Mouse (Mus musculus) neural tube, embryonic 15.5 days (tissue): ENCODE measurements around the gene Grsf1. TPM values are rescaled to one million over a fixed set of nuclear protein-coding genes. Genes with fewer than 3 reads are reported as not detected.

ENCODE experiments used
- ATAC-seq: fragments of 200-750 bp; cut with Nextera tagmentation; 2 replicates; pipeline ENCODE4 v1.8.0; 2017; ENCODE audit warnings: mild to moderate bottlenecking, moderate TSS enrichment, moderate library complexity; ENCODE audit not compliant: low FRiP score
- H3K27ac ChIP-seq: fragments of 300-500 bp; sonication (generic); replicated peaks from 2 replicates; pipeline ENCODE4 v1.5.1; 2015; ENCODE audit warnings: mild to moderate bottlenecking, inconsistent platforms
- H3K27me3 ChIP-seq: fragments of 300-500 bp; sonication (generic); replicated peaks from 2 replicates; pipeline ENCODE4 v1.6.1; 2015; ENCODE audit warnings: inconsistent platforms
- H3K36me3 ChIP-seq: fragments of 300-500 bp; sonication (generic); 2 replicates; pipeline ENCODE4 v1.6.1; 2015; ENCODE audit warnings: inconsistent platforms
- H3K4me1 ChIP-seq: fragments of 300-500 bp; sonication (generic); 2 replicates; pipeline ENCODE4 v1.6.1; 2015; ENCODE audit warnings: inconsistent platforms
- H3K4me2 ChIP-seq: fragments of 300-500 bp; sonication (generic); 2 replicates; pipeline ENCODE4 v1.6.1; 2015; ENCODE audit warnings: inconsistent platforms, mild to moderate bottlenecking, moderate library complexity
- H3K4me3 ChIP-seq: fragments of 300-500 bp; sonication (generic); replicated peaks from 2 replicates; pipeline ENCODE4 v1.5.1; 2015; ENCODE audit warnings: mild to moderate bottlenecking, inconsistent platforms
- H3K9ac ChIP-seq: fragments of 300-500 bp; sonication (generic); replicated peaks from 2 replicates; pipeline ENCODE4 v1.6.1; 2015; ENCODE audit warnings: mild to moderate bottlenecking, inconsistent platforms
- H3K9me3 ChIP-seq: fragments of 300-500 bp; sonication (generic); replicated peaks from 2 replicates; pipeline ENCODE4 v1.6.1; 2016; ENCODE audit warnings: inconsistent platforms
- WGBS: fragments of 180-500 bp; shearing (Covaris S2); methylation state at CpG from one replicate; pipeline ENCODE4 v1.1.7; 2015; ENCODE audit warnings: mixed read lengths; 5-methylcytosine and 5-hydroxymethylcytosine counted together
- polyA plus RNA-seq: library from polyadenylated mRNA; unstranded; fragments of >200 nt; fragmentation: Nextera tagmentation; extraction: Ambion mirVana; gene quantifications from 2 replicates; pipeline ENCODE4 v1.2.1, GENCODE M21; 2015

The Grsf1 gene
- polyA plus RNA-seq, 1 experiment from 2014 or later: 53.4 TPM

GRCm38 (mm10) chr5:88645405-88645804 is 30.6 kb downstream of the Grsf1 start:
- peaks cover 83% of the 10 kb centered on the region for H3K36me3 ChIP-seq
- no peaks in the 10 kb centered on the region for H3K27me3 ChIP-seq
- WGBS: 72% methylated on average over 5 of the region's 5 CpGs
- no peak overlapping the region for H3K27ac ChIP-seq
- no peak overlapping the region for H3K9ac ChIP-seq
- ATAC-seq: no peak
- H3K4me1 ChIP-seq: no peaks in the 10 kb centered on the region
- no peak overlapping the region for H3K4me3 ChIP-seq
- no peaks in the 10 kb centered on the region for H3K9me3 ChIP-seq
- no peak overlapping the region for H3K4me2 ChIP-seq

- no peak overlapping the region for H3K9ac ChIP-seq
- WGBS: 92% methylated on average over 2 of the region's 2 CpGs
- no peak overlapping the region for H3K4me2 ChIP-seq
- H3K4me3 ChIP-seq: no peak overlapping the region
- no peak overlapping the region for H3K27ac ChIP-seq
- ATAC-seq: no peak
- no peaks in the 10 kb centered on the region for H3K9me3 ChIP-seq
- H3K4me1 ChIP-seq: no peaks in the 10 kb centered on the region
- H3K27me3 ChIP-seq: no peaks in the 10 kb centered on the region
- peaks cover 78% of the 10 kb centered on the region for H3K36me3 ChIP-seq
Measured at GRCm38 (mm10) chr5:88644901-88645300, 31.1 kb downstream of the Grsf1 start.

GRCm38 (mm10) chr5:88643491-88643890 is 32.5 kb downstream of the Grsf1 start:
- H3K9me3 ChIP-seq: no peaks in the 10 kb centered on the region
- H3K36me3 ChIP-seq: peaks cover 76% of the 10 kb centered on the region
- H3K27me3 ChIP-seq: no peaks in the 10 kb centered on the region
- WGBS: 91% methylated on average over 9 of the region's 9 CpGs
- H3K27ac ChIP-seq: no peak overlapping the region
- ATAC-seq: no peak
- H3K4me3 ChIP-seq: no peak overlapping the region
- H3K4me2 ChIP-seq: no peak overlapping the region
- H3K9ac ChIP-seq: no peak overlapping the region
- H3K4me1 ChIP-seq: no peaks in the 10 kb centered on the region

GRCm38 (mm10) chr5:88642786-88643185 is 33.2 kb downstream of the Grsf1 start:
- Histone ChIP-seq H3K4me3 (no peak overlapping the region), H3K27ac (no peak overlapping the region), H3K36me3 (peaks cover 73% of the 10 kb centered on the region), H3K4me2 (no peak overlapping the region), H3K9me3 (no peaks in the 10 kb centered on the region), H3K9ac (no peak overlapping the region), H3K27me3 (no peaks in the 10 kb centered on the region), H3K4me1 (no peaks in the 10 kb centered on the region)
- no peak for ATAC-seq
- 85% methylated on average over 9 of the region's 9 CpGs for WGBS

- H3K36me3 ChIP-seq: peaks cover 70% of the 10 kb centered on the region
- WGBS: 89% methylated on average over 5 of the region's 5 CpGs
- H3K4me2 ChIP-seq: no peak overlapping the region
- no peak for ATAC-seq
- H3K27ac ChIP-seq: no peak overlapping the region
- no peak overlapping the region for H3K9ac ChIP-seq
- H3K4me1 ChIP-seq: no peaks in the 10 kb centered on the region
- no peaks in the 10 kb centered on the region for H3K27me3 ChIP-seq
- no peak overlapping the region for H3K4me3 ChIP-seq
- no peaks in the 10 kb centered on the region for H3K9me3 ChIP-seq
Measured at GRCm38 (mm10) chr5:88634076-88634475, 41.9 kb downstream of the Grsf1 start.

GRCm38 (mm10) chr5:88632463-88632862 is 43.5 kb downstream of the Grsf1 start:
- Histone ChIP-seq H3K4me1 (no peaks in the 10 kb centered on the region), H3K4me2 (no peak overlapping the region), H3K27me3 (no peaks in the 10 kb centered on the region), H3K27ac (no peak overlapping the region), H3K9me3 (no peaks in the 10 kb centered on the region), H3K4me3 (no peak overlapping the region), H3K9ac (no peak overlapping the region), H3K36me3 (peaks cover 73% of the 10 kb centered on the region)
- no peak for ATAC-seq
- 95% methylated on average over 9 of the region's 9 CpGs for WGBS

- 92% methylated on average over 5 of the region's 5 CpGs for WGBS
- ATAC-seq: no peak
Measured at GRCm38 (mm10) chr5:88631545-88631944, 44.4 kb downstream of the Grsf1 start.

GRCm38 (mm10) chr5:88630883-88631282 is 45.1 kb downstream of the Grsf1 start:
- H3K9me3 ChIP-seq: no peaks in the 10 kb centered on the region
- H3K9ac ChIP-seq: no peak overlapping the region
- H3K27me3 ChIP-seq: no peaks in the 10 kb centered on the region
- peaks cover 74% of the 10 kb centered on the region for H3K36me3 ChIP-seq
- H3K4me2 ChIP-seq: no peak overlapping the region
- no peaks in the 10 kb centered on the region for H3K4me1 ChIP-seq
- 77% methylated on average over 3 of the region's 3 CpGs for WGBS
- ATAC-seq: no peak
- H3K4me3 ChIP-seq: no peak overlapping the region
- H3K27ac ChIP-seq: no peak overlapping the region

More at GRCm38 (mm10) chr5:88631545-88631944, 44.4 kb downstream of the Grsf1 start:
- no peaks in the 10 kb centered on the region for H3K9me3 ChIP-seq
- no peak overlapping the region for H3K9ac ChIP-seq
- H3K36me3 ChIP-seq: peaks cover 69% of the 10 kb centered on the region
- H3K27ac ChIP-seq: no peak overlapping the region
- no peaks in the 10 kb centered on the region for H3K27me3 ChIP-seq
- no peaks in the 10 kb centered on the region for H3K4me1 ChIP-seq
- no peak overlapping the region for H3K4me3 ChIP-seq
- no peak overlapping the region for H3K4me2 ChIP-seq

GRCm38 (mm10) chr5:88629987-88630386 is 46.0 kb downstream of the Grsf1 start:
- ATAC-seq: no peak
- Histone ChIP-seq H3K9me3 (no peaks in the 10 kb centered on the region), H3K4me2 (no peak overlapping the region), H3K9ac (no peak overlapping the region), H3K27ac (no peak overlapping the region), H3K4me1 (no peaks in the 10 kb centered on the region), H3K4me3 (no peak overlapping the region), H3K36me3 (peaks cover 67% of the 10 kb centered on the region), H3K27me3 (no peaks in the 10 kb centered on the region)
- 88% methylated on average over 8 of the region's 8 CpGs for WGBS

- H3K9ac ChIP-seq: no peak overlapping the region
- no peak for ATAC-seq
- no peak overlapping the region for H3K4me3 ChIP-seq
- H3K9me3 ChIP-seq: no peaks in the 10 kb centered on the region
- WGBS: 78% methylated on average over 11 of the region's 11 CpGs
- peaks cover 66% of the 10 kb centered on the region for H3K36me3 ChIP-seq
- no peak overlapping the region for H3K4me2 ChIP-seq
- H3K27ac ChIP-seq: no peak overlapping the region
- no peaks in the 10 kb centered on the region for H3K4me1 ChIP-seq
- H3K27me3 ChIP-seq: no peaks in the 10 kb centered on the region
Measured at GRCm38 (mm10) chr5:88629125-88629524, 46.8 kb downstream of the Grsf1 start.

GRCm38 (mm10) chr5:88627545-88627944 is 48.4 kb downstream of the Grsf1 start:
- 91% methylated on average over 4 of the region's 4 CpGs for WGBS
- ATAC-seq: no peak

GRCm38 (mm10) chr5:88616988-88617387 is 59.0 kb downstream of the Grsf1 start:
- ATAC-seq: no peak
- H3K27ac ChIP-seq: no peak overlapping the region
- WGBS: 92% methylated on average over 4 of the region's 4 CpGs
- H3K27me3 ChIP-seq: no peaks in the 10 kb centered on the region
- peaks cover 60% of the 10 kb centered on the region for H3K36me3 ChIP-seq
- no peaks in the 10 kb centered on the region for H3K4me1 ChIP-seq
- no peak overlapping the region for H3K4me2 ChIP-seq
- no peak overlapping the region for H3K4me3 ChIP-seq
- no peaks in the 10 kb centered on the region for H3K9me3 ChIP-seq
- H3K9ac ChIP-seq: no peak overlapping the region

More at GRCm38 (mm10) chr5:88627545-88627944, 48.4 kb downstream of the Grsf1 start:
- H3K4me3 ChIP-seq: no peak overlapping the region
- H3K36me3 ChIP-seq: peaks cover 55% of the 10 kb centered on the region
- H3K27me3 ChIP-seq: no peaks in the 10 kb centered on the region
- no peaks in the 10 kb centered on the region for H3K4me1 ChIP-seq
- H3K9ac ChIP-seq: no peak overlapping the region
- no peaks in the 10 kb centered on the region for H3K9me3 ChIP-seq
- no peak overlapping the region for H3K4me2 ChIP-seq
- no peak overlapping the region for H3K27ac ChIP-seq

GRCm38 (mm10) chr5:88614129-88614528 is 61.8 kb downstream of the Grsf1 start:
- Histone ChIP-seq H3K27ac (no peak overlapping the region), H3K4me3 (no peak overlapping the region), H3K27me3 (no peaks in the 10 kb centered on the region), H3K9me3 (no peaks in the 10 kb centered on the region), H3K4me1 (no peaks in the 10 kb centered on the region), H3K36me3 (peaks cover 46% of the 10 kb centered on the region), H3K4me2 (no peak overlapping the region), H3K9ac (no peak overlapping the region)
- no peak for ATAC-seq
- 100% methylated on average over 1 of the region's 1 CpGs for WGBS
